Mouse (Mus musculus) stomach, embryonic 15.5 days (tissue): ENCODE results near the gene Rdh7. TPM values are rescaled to one million over a fixed set of nuclear protein-coding genes. Genes with fewer than 3 reads are reported as not detected.
"Not testable (repeated sequence)": the region's sequence is repeated elsewhere in the genome, so short reads cannot be mapped to it uniquely, and the experiment has no call there.

Experiments used
- ATAC-seq: fragments of 200-750 bp; cut with Nextera tagmentation; 2 replicates; pipeline ENCODE4 v1.8.0; 2017; ENCODE audit warnings: low read depth, moderate number of reproducible peaks, moderate TSS enrichment; ENCODE audit not compliant: insufficient read depth, low FRiP score
- H3K27ac ChIP-seq: fragments of 300-500 bp; sonication (generic); 2 replicates; pipeline ENCODE4 v1.5.1; 2015; ENCODE audit warnings: mild to moderate bottlenecking, inconsistent platforms
- H3K27me3 ChIP-seq: fragments of 300-500 bp; sonication (generic); replicated peaks from 2 replicates; pipeline ENCODE4 v1.6.1; 2015; ENCODE audit warnings: inconsistent platforms
- H3K36me3 ChIP-seq: fragments of 300-500 bp; sonication (generic); 2 replicates; pipeline ENCODE4 v1.6.1; 2015; ENCODE audit warnings: inconsistent platforms
- H3K4me1 ChIP-seq: fragments of 300-500 bp; sonication (generic); 2 replicates; pipeline ENCODE4 v1.6.1; 2015; ENCODE audit warnings: inconsistent platforms
- H3K4me2 ChIP-seq: fragments of 300-500 bp; sonication (generic); 2 replicates; pipeline ENCODE4 v1.6.1; 2015; ENCODE audit warnings: mild to moderate bottlenecking, inconsistent platforms
- H3K4me3 ChIP-seq: fragments of 300-500 bp; sonication (generic); replicated peaks from 2 replicates; pipeline ENCODE4 v1.5.1; 2015; ENCODE audit warnings: inconsistent platforms
- H3K9ac ChIP-seq: fragments of 300-500 bp; sonication (generic); 2 replicates; pipeline ENCODE4 v1.6.1; 2015; ENCODE audit warnings: inconsistent platforms
- H3K9me3 ChIP-seq: fragments of 300-500 bp; sonication (generic); 2 replicates; pipeline ENCODE4 v1.6.1; 2016; ENCODE audit warnings: inconsistent platforms
- WGBS: fragments of 180-500 bp; shearing (Covaris S2); methylation state at CpG from one replicate; pipeline ENCODE4 v1.1.7; 2015; 5-methylcytosine and 5-hydroxymethylcytosine counted together
- polyA plus RNA-seq: library from polyadenylated mRNA; unstranded; fragments of >200 nt; fragmentation: Nextera tagmentation; extraction: Ambion mirVana; gene quantifications from 2 replicates; pipeline ENCODE4 v1.2.1, GENCODE M21; 2015

The Rdh7 gene
- 0.35 and 0.37 TPM in 2 replicates for polyA plus RNA-seq

GRCm38 (mm10) chr10:127888605-127889004, at the start of gene Rdh7:
Gene Rdh7, minus strand, starts transcription at chr10:127888817.
- no peaks in the 10 kb centered on the region for H3K27me3 ChIP-seq
- H3K27ac ChIP-seq, result no peak within 1 kb of the TSS
- H3K4me2 ChIP-seq, result no peak within 1 kb of the TSS
- no peaks in the 10 kb centered on the region for H3K9me3 ChIP-seq
- no peak within 1 kb of the TSS for H3K4me3 ChIP-seq
- no peaks in the 10 kb centered on the region for H3K4me1 ChIP-seq
- H3K36me3 ChIP-seq, result no peaks in the 10 kb centered on the region
- no peak for ATAC-seq
- no peak within 1 kb of the TSS for H3K9ac ChIP-seq

GRCm38 (mm10) chr10:127937428-127938010, 48.9 kb upstream of the Rdh7 start:
- no peak overlapping the region for H3K4me3 ChIP-seq
- H3K27me3 ChIP-seq, result no peaks in the 10 kb centered on the region
- no peaks in the 10 kb centered on the region for H3K9me3 ChIP-seq
- no peaks in the 10 kb centered on the region for H3K4me1 ChIP-seq
- H3K36me3 ChIP-seq, result no peaks in the 10 kb centered on the region
- WGBS, result 2% methylated on average over 2 of the region's 2 CpGs
- no peak overlapping the region for H3K4me2 ChIP-seq
- ATAC-seq, result no peak
- no peak overlapping the region for H3K9ac ChIP-seq
- peak overlapping the region; percentile 2; the same call in 1 of the 2 replicates for H3K27ac ChIP-seq

- Histone ChIP-seq H3K27me3 (no peaks in the 10 kb centered on the region), H3K4me2 (no peak overlapping the region), H3K9me3 (no peaks in the 10 kb centered on the region), H3K4me1 (no peaks in the 10 kb centered on the region), H3K36me3 (no peaks in the 10 kb centered on the region), H3K9ac (no peak overlapping the region), H3K4me3 (no peak overlapping the region), H3K27ac (peak overlapping the region; percentile 2; the same call in 1 of the 2 replicates)
- 79% methylated on average over 19 of the region's 19 CpGs for WGBS
- ATAC-seq, result no peak
These were observed 48.3 kb upstream of the Rdh7 start for GRCm38 (mm10) chr10:127936747-127937409.

- no peak for ATAC-seq
- 85% methylated on average over 8 of the region's 8 CpGs for WGBS
- no peaks in the 10 kb centered on the region for H3K27me3 ChIP-seq
- H3K4me3 ChIP-seq, result no peak overlapping the region
- no peaks in the 10 kb centered on the region for H3K4me1 ChIP-seq
- no peaks in the 10 kb centered on the region for H3K36me3 ChIP-seq
- no peak overlapping the region for H3K27ac ChIP-seq
- H3K4me2 ChIP-seq, result no peak overlapping the region
- H3K9ac ChIP-seq, result no peak overlapping the region
- H3K9me3 ChIP-seq, result no peaks in the 10 kb centered on the region
These were observed 47.7 kb upstream of the Rdh7 start for GRCm38 (mm10) chr10:127936271-127936670.

- Histone ChIP-seq H3K27me3 (no peaks in the 10 kb centered on the region), H3K36me3 (no peaks in the 10 kb centered on the region), H3K9me3 (no peaks in the 10 kb centered on the region), H3K27ac (no peak overlapping the region), H3K4me1 (no peaks in the 10 kb centered on the region), H3K9ac (no peak overlapping the region), H3K4me2 (no peak overlapping the region), H3K4me3 (no peak overlapping the region)
- no peak for ATAC-seq
- WGBS, result 60% methylated on average over 8 of the region's 8 CpGs
These were observed 43.8 kb upstream of the Rdh7 start for GRCm38 (mm10) chr10:127932290-127932926.

- Histone ChIP-seq H3K4me1 (no peaks in the 10 kb centered on the region), H3K36me3 (no peaks in the 10 kb centered on the region), H3K4me3 (no peak overlapping the region), H3K4me2 (no peak overlapping the region), H3K27ac (no peak overlapping the region), H3K9me3 (no peaks in the 10 kb centered on the region), H3K9ac (no peak overlapping the region), H3K27me3 (no peaks in the 10 kb centered on the region)
- ATAC-seq, result no peak
- WGBS, result 45% methylated on average over 2 of the region's 2 CpGs
These were observed 39.1 kb upstream of the Rdh7 start for GRCm38 (mm10) chr10:127927737-127928136.

GRCm38 (mm10) chr10:127924597-127925378, 36.2 kb upstream of the Rdh7 start:
- H3K9me3 ChIP-seq, result no peaks in the 10 kb centered on the region
- H3K4me3 ChIP-seq, result no peak overlapping the region
- no peak overlapping the region for H3K9ac ChIP-seq
- no peaks in the 10 kb centered on the region for H3K36me3 ChIP-seq
- WGBS, result 55% methylated on average over 7 of the region's 7 CpGs
- no peaks in the 10 kb centered on the region for H3K27me3 ChIP-seq
- ATAC-seq, result no peak
- no peak overlapping the region for H3K4me2 ChIP-seq
- peak overlapping the region; percentile 57; the same call in 1 of the 2 replicates for H3K27ac ChIP-seq
- no peaks in the 10 kb centered on the region for H3K4me1 ChIP-seq

GRCm38 (mm10) chr10:127923024-127923423, 34.4 kb upstream of the Rdh7 start:
- WGBS, result 87% methylated on average over 8 of the region's 8 CpGs
- Histone ChIP-seq H3K27ac (no peak overlapping the region), H3K27me3 (no peaks in the 10 kb centered on the region), H3K4me2 (no peak overlapping the region), H3K4me1 (no peaks in the 10 kb centered on the region), H3K36me3 (no peaks in the 10 kb centered on the region), H3K4me3 (no peak overlapping the region), H3K9ac (no peak overlapping the region), H3K9me3 (no peaks in the 10 kb centered on the region)
- ATAC-seq, result no peak

GRCm38 (mm10) chr10:127922241-127922640, 33.6 kb upstream of the Rdh7 start:
- WGBS, result 53% methylated on average over 1 of the region's 1 CpGs
- Histone ChIP-seq H3K4me3 (no peak overlapping the region), H3K9ac (no peak overlapping the region), H3K36me3 (no peaks in the 10 kb centered on the region), H3K4me1 (no peaks in the 10 kb centered on the region), H3K9me3 (no peaks in the 10 kb centered on the region), H3K27me3 (no peaks in the 10 kb centered on the region), H3K27ac (no peak overlapping the region), H3K4me2 (no peak overlapping the region)
- ATAC-seq, result no peak

- ATAC-seq, result no peak
- no peaks in the 10 kb centered on the region for H3K9me3 ChIP-seq
- H3K36me3 ChIP-seq, result no peaks in the 10 kb centered on the region
- no peak overlapping the region for H3K9ac ChIP-seq
- no peaks in the 10 kb centered on the region for H3K27me3 ChIP-seq
- 92% methylated on average over 5 of the region's 5 CpGs for WGBS
- no peaks in the 10 kb centered on the region for H3K4me1 ChIP-seq
- H3K27ac ChIP-seq, result no peak overlapping the region
- no peak overlapping the region for H3K4me3 ChIP-seq
- no peak overlapping the region for H3K4me2 ChIP-seq
These were observed 29.0 kb upstream of the Rdh7 start for GRCm38 (mm10) chr10:127917651-127918050.

- H3K4me2 ChIP-seq, H3K9ac ChIP-seq, H3K4me3 ChIP-seq, H3K27me3 ChIP-seq, ATAC-seq, H3K4me1 ChIP-seq, H3K9me3 ChIP-seq, H3K27ac ChIP-seq, H3K36me3 ChIP-seq: not testable (repeated sequence)
- 80% methylated on average over 3 of the region's 3 CpGs for WGBS
These were observed 28.6 kb upstream of the Rdh7 start for GRCm38 (mm10) chr10:127917183-127917582.

GRCm38 (mm10) chr10:127915578-127915977, 27.0 kb upstream of the Rdh7 start:
- WGBS, result 88% methylated on average over 1 of the region's 1 CpGs
- no peaks in the 10 kb centered on the region for H3K9me3 ChIP-seq
- no peaks in the 10 kb centered on the region for H3K4me1 ChIP-seq
- no peak overlapping the region for H3K9ac ChIP-seq
- H3K4me2 ChIP-seq, result no peak overlapping the region
- H3K4me3 ChIP-seq, result no peak overlapping the region
- H3K27me3 ChIP-seq, result no peaks in the 10 kb centered on the region
- ATAC-seq, result no peak
- H3K36me3 ChIP-seq, result no peaks in the 10 kb centered on the region
- no peak overlapping the region for H3K27ac ChIP-seq
